Mouse (Mus musculus): ENCODE results near the gene Pitpnm3. TPM values are rescaled to one million over a fixed set of nuclear protein-coding genes. Genes with fewer than 3 reads are reported as not detected.
A peak's percentile ranks its signal among the peaks of the same experiment; 100 is the strongest.

Pitpnm3 gene
- polyA plus RNA-seq (2012; rRNA removed) (0.09 and 0.13 TPM in 2 replicates), polyA plus RNA-seq (2014; fragmentation: Nextera tagmentation; extraction: Ambion mirVana) (0.01 and 0.11 TPM in 2 replicates)

DNA sequence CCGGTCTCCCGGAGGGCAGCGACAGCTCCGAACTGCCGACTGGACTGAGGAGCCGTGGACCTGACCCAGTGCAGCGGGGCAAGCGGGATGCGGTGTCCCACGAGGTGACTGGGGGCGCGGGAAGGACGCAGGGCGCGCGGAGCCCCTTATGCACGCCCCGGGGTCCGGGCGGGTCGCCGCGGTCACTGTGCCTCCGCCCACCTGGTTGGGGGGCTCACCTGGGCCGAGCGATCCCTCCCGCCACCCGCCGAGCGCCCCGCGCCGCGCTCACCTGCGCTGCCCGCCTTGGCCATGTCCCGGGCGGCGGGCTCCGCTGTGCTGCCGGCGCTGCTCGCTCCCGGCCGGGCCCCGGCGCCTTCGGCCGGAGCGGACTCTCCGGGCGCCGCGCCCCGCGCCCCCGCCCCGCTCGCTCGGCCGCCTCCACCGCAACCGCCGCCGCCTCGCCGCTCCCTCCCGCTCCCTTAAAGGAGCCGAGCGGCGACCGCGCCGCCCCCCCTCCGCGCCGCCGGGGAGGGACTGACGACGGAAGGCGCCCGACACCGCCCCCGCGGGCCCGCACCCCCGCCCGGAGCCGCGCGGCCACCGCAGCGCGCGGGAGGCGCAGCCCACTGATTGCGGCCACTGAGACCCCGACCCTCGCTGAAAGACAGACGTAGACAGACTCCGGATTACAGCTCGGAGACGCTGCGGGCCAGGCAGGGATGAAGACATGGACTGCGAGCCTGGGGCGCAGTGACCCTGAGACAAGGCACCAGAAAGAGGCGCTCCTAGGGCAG is at the start of gene Pitpnm3:
TSS of gene Pitpnm3 (minus strand) at position 396 of the 776 bp plus-strand sequence.
- H3K4me3 ChIP-seq (ENCODE audit: insufficient read depth in 1 of 2, low read depth in 2 of 2, low read length in 2 of 2): peak within 1 kb of the TSS in 1 of 2 experiments; percentile 39; a peak in 2 of 4 replicates
- H3K4me1 ChIP-seq (replicated peaks; ENCODE audit: control insufficient read depth in 2 of 2, insufficient read depth in 2 of 2, low read length in 1 of 2): no peaks in the 10 kb centered on the region
- peak within 1 kb of the TSS; percentile 44 for H3K4me2 ChIP-seq (ENCODE audit: low read depth)
- H3K9me3 ChIP-seq (ENCODE audit: control insufficient read depth, low read length): no peaks in the 10 kb centered on the region
- WGBS (ENCODE audit: insufficient replicate concordance): under 1% methylated on average over 80 of the region's 107 CpGs
- H3K27me3 ChIP-seq (ENCODE audit: control insufficient read depth, insufficient read depth, low read length): peaks cover 39% of the 10 kb centered on the region
- no peak for TF ChIP-seq EP300 (IDR thresholded peaks at IDR 0.05; ENCODE audit: low read depth)
- no peak for TF ChIP-seq CTCF (IDR thresholded peaks at IDR 0.05; ENCODE audit: low read depth)
- no peak for ATAC-seq (ENCODE audit: insufficient read depth)
- H3K9ac ChIP-seq (replicated peaks): no peak within 1 kb of the TSS
- no peak for DNase-seq (ENCODE audit: low read depth in 3 of 3, low spot score in 3 of 3)
- no peak within 1 kb of the TSS for H3K27ac ChIP-seq
- H3K36me3 ChIP-seq (replicated peaks; ENCODE audit: control insufficient read depth, insufficient read depth, low read depth): no peaks in the 10 kb centered on the region

DNA sequence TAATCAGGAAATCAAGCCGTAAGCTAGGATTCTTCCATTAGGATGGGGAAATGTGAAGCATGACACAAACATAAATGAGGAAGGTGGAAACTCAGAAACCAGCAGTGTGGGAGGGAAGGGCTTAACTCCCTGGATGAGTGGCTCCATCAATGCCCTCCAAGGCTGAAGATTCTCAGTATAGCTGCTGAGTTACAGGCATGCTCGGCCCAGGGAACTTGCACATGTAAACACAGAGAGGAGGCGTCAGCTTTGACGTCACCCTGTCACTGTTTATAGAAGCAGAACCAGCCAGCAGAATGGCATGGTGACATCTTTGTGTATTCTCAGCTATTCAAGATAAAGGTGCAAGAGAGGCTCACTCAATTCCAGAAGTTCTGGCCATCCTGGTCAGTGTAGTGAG is 48.7 kb upstream of the Pitpnm3 start:
- Histone ChIP-seq H3K9me3 (ENCODE audit: control insufficient read depth, low read length) (no peaks in the 10 kb centered on the region), H3K4me2 (ENCODE audit: low read depth) (no peak overlapping the region), H3K36me3 (replicated peaks; ENCODE audit: control insufficient read depth, insufficient read depth, low read depth) (no peaks in the 10 kb centered on the region), H3K4me3 (ENCODE audit: insufficient read depth in 1 of 2, low read depth in 2 of 2, low read length in 2 of 2) (no peak overlapping the region), H3K9ac (replicated peaks) (no peak overlapping the region), H3K27me3 (ENCODE audit: control insufficient read depth, insufficient read depth, low read length) (no peaks in the 10 kb centered on the region), H3K27ac (no peak overlapping the region), H3K4me1 (replicated peaks; ENCODE audit: control insufficient read depth in 2 of 2, insufficient read depth in 2 of 2, low read length in 1 of 2) (no peaks in the 10 kb centered on the region)
- WGBS (ENCODE audit: insufficient replicate concordance): 71% methylated on average over 4 of the region's 4 CpGs
- no peak for DNase-seq (ENCODE audit: low read depth in 3 of 3, low spot score in 3 of 3)
- no peak for ATAC-seq (ENCODE audit: insufficient read depth)
- no peak for TF ChIP-seq EP300 (IDR thresholded peaks at IDR 0.05; ENCODE audit: low read depth)
- no peak for TF ChIP-seq CTCF (IDR thresholded peaks at IDR 0.05; ENCODE audit: low read depth)

DNA sequence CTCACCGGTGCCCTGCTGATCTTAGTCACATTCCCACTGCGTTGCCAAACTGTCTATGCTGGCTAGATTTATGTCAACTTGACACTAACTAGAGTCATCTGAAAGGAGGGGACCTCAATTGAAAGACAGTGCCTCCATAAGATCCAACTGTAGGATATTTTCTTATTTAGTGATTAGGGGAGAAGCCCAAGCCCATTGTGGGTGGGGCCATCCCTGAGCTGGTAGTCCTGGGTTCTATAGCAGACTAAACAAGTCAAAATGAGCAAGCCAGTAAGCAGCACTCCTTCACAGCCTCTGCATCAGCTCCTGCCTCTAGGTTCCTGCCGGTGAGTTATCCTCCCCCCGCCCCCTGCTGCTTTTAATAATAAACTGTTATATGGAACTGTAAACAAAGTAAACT is 45.6 kb upstream of the Pitpnm3 start:
- TF ChIP-seq CTCF (IDR thresholded peaks at IDR 0.05; ENCODE audit: low read depth) (no peak), EP300 (IDR thresholded peaks at IDR 0.05; ENCODE audit: low read depth) (no peak)
- DNase-seq (ENCODE audit: low read depth in 3 of 3, low spot score in 3 of 3): no peak
- H3K27ac ChIP-seq: no peak overlapping the region
- no peaks in the 10 kb centered on the region for H3K36me3 ChIP-seq (replicated peaks; ENCODE audit: control insufficient read depth, insufficient read depth, low read depth)
- ATAC-seq (ENCODE audit: insufficient read depth): no peak
- no peak overlapping the region for H3K9ac ChIP-seq (replicated peaks)
- no peak overlapping the region for H3K4me3 ChIP-seq (ENCODE audit: insufficient read depth in 1 of 2, low read depth in 2 of 2, low read length in 2 of 2)
- no peaks in the 10 kb centered on the region for H3K27me3 ChIP-seq (ENCODE audit: control insufficient read depth, insufficient read depth, low read length)
- H3K4me1 ChIP-seq (replicated peaks; ENCODE audit: control insufficient read depth in 2 of 2, insufficient read depth in 2 of 2, low read length in 1 of 2): no peaks in the 10 kb centered on the region
- H3K9me3 ChIP-seq (ENCODE audit: control insufficient read depth, low read length): no peaks in the 10 kb centered on the region
- H3K4me2 ChIP-seq (ENCODE audit: low read depth): no peak overlapping the region
- 82% methylated on average over 4 of the region's 4 CpGs for WGBS (ENCODE audit: insufficient replicate concordance)

- H3K9me3 ChIP-seq (ENCODE audit: control insufficient read depth, low read length): no peaks in the 10 kb centered on the region
- no peak overlapping the region for H3K4me3 ChIP-seq (ENCODE audit: insufficient read depth in 1 of 2, low read depth in 2 of 2, low read length in 2 of 2)
- H3K9ac ChIP-seq (replicated peaks): no peak overlapping the region
- no peak overlapping the region for H3K4me2 ChIP-seq (ENCODE audit: low read depth)
- H3K27ac ChIP-seq: no peak overlapping the region
- WGBS (ENCODE audit: insufficient replicate concordance): 75% methylated on average over 5 of the region's 5 CpGs
- H3K27me3 ChIP-seq (ENCODE audit: control insufficient read depth, insufficient read depth, low read length): no peaks in the 10 kb centered on the region
- no peak for ATAC-seq (ENCODE audit: insufficient read depth)
- no peaks in the 10 kb centered on the region for H3K4me1 ChIP-seq (replicated peaks; ENCODE audit: control insufficient read depth in 2 of 2, insufficient read depth in 2 of 2, low read length in 1 of 2)
- no peaks in the 10 kb centered on the region for H3K36me3 ChIP-seq (replicated peaks; ENCODE audit: control insufficient read depth, insufficient read depth, low read depth)
- no peak for DNase-seq (ENCODE audit: low read depth in 3 of 3, low spot score in 3 of 3)
- TF ChIP-seq EP300 (IDR thresholded peaks at IDR 0.05; ENCODE audit: low read depth) (no peak), CTCF (IDR thresholded peaks at IDR 0.05; ENCODE audit: low read depth) (no peak)
Observed at GRCm38 (mm10) chr11:72180556-72180955, 45.0 kb upstream of the Pitpnm3 start.

GRCm38 (mm10) chr11:72176553-72176952 is 41.0 kb upstream of the Pitpnm3 start:
- no peak for TF ChIP-seq EP300 (IDR thresholded peaks at IDR 0.05; ENCODE audit: low read depth)
- TF ChIP-seq CTCF (IDR thresholded peaks at IDR 0.05; ENCODE audit: low read depth): no peak
- DNase-seq (ENCODE audit: low read depth in 3 of 3, low spot score in 3 of 3) (no peak), ATAC-seq (ENCODE audit: insufficient read depth) (no peak)
- Histone ChIP-seq H3K4me3 (ENCODE audit: insufficient read depth in 1 of 2, low read depth in 2 of 2, low read length in 2 of 2) (no peak overlapping the region), H3K9me3 (ENCODE audit: control insufficient read depth, low read length) (no peaks in the 10 kb centered on the region), H3K4me2 (ENCODE audit: low read depth) (no peak overlapping the region), H3K27me3 (ENCODE audit: control insufficient read depth, insufficient read depth, low read length) (no peaks in the 10 kb centered on the region), H3K9ac (replicated peaks) (no peak overlapping the region), H3K27ac (no peak overlapping the region), H3K4me1 (replicated peaks; ENCODE audit: control insufficient read depth in 2 of 2, insufficient read depth in 2 of 2, low read length in 1 of 2) (no peaks in the 10 kb centered on the region), H3K36me3 (replicated peaks; ENCODE audit: control insufficient read depth, insufficient read depth, low read depth) (no peaks in the 10 kb centered on the region; the same call in 1 of the 2 replicates)
- 68% methylated on average over 3 of the region's 3 CpGs for WGBS (ENCODE audit: insufficient replicate concordance)

Data from liver, embryonic 14.5 days (tissue).